Mouse (Mus musculus) liver, embryonic 13.5 days (tissue): ENCODE measurements around the gene Clec2l. TPM values are rescaled to one million over a fixed set of nuclear protein-coding genes. Genes with fewer than 3 reads are reported as not detected.
A peak's percentile ranks its signal among the peaks of the same experiment; 100 is the strongest.

Source experiments
- ATAC-seq: fragments of 200-750 bp; cut with Nextera tagmentation; 2 replicates; pipeline ENCODE4 v1.8.0; 2017; ENCODE audit warnings: low read depth, mild to moderate bottlenecking, moderate number of reproducible peaks, moderate library complexity
- DNase-seq: peaks from one replicate; pipeline ENCODE4 v3.0.0; 2022
- H3K27ac ChIP-seq: fragments of 300-500 bp; sonication (generic); 2 replicates; pipeline ENCODE4 v1.5.1; 2015; ENCODE audit warnings: moderate library complexity, mild to moderate bottlenecking, inconsistent platforms
- H3K27me3 ChIP-seq: fragments of 300-500 bp; sonication (generic); 2 replicates; pipeline ENCODE4 v1.6.1; 2015; ENCODE audit warnings: mild to moderate bottlenecking, inconsistent platforms
- H3K36me3 ChIP-seq: fragments of 300-500 bp; sonication (generic); 2 replicates; pipeline ENCODE4 v1.6.1; 2015; ENCODE audit warnings: mild to moderate bottlenecking, inconsistent platforms
- H3K4me1 ChIP-seq: fragments of 300-500 bp; sonication (generic); replicated peaks from 2 replicates; pipeline ENCODE4 v1.6.1; 2015; ENCODE audit warnings: inconsistent platforms
- H3K4me2 ChIP-seq: fragments of 300-500 bp; sonication (generic); 2 replicates; pipeline ENCODE4 v1.6.1; 2015; ENCODE audit warnings: inconsistent platforms, mild to moderate bottlenecking, moderate library complexity
- H3K4me3 ChIP-seq: fragments of 300-500 bp; sonication (generic); replicated peaks from 2 replicates; pipeline ENCODE4 v1.5.1; 2015; ENCODE audit warnings: mild to moderate bottlenecking, inconsistent platforms
- H3K9ac ChIP-seq: fragments of 300-500 bp; sonication (generic); 2 replicates; pipeline ENCODE4 v1.6.1; 2015; ENCODE audit warnings: mild to moderate bottlenecking, inconsistent platforms
- H3K9me3 ChIP-seq: fragments of 300-500 bp; sonication (generic); replicated peaks from 2 replicates; pipeline ENCODE4 v1.6.1; 2016; ENCODE audit warnings: inconsistent platforms
- WGBS: fragments of 180-500 bp; shearing (Covaris S2); methylation state at CpG from one replicate; pipeline ENCODE4 v1.1.7; 2015; ENCODE audit not compliant: insufficient replicate concordance; 5-methylcytosine and 5-hydroxymethylcytosine counted together
- polyA plus RNA-seq: library from polyadenylated mRNA; unstranded; fragments of >200 nt; fragmentation: Nextera tagmentation; extraction: Ambion mirVana; gene quantifications from 2 replicates; pipeline ENCODE4 v1.2.1, GENCODE M21; 2015

Gene Clec2l
- polyA plus RNA-seq, 1 experiment from 2014 or later, result 0.09 TPM

GRCm38 (mm10) chr6:38696570-38696969, 33.7 kb downstream of the Clec2l start:
- H3K4me3 ChIP-seq, result no peak overlapping the region
- H3K27ac ChIP-seq, result no peak overlapping the region
- H3K9ac ChIP-seq, result no peak overlapping the region
- ATAC-seq, result no peak
- 87% methylated on average over 9 of the region's 9 CpGs for WGBS
- peaks cover 95% of the 10 kb centered on the region for H3K36me3 ChIP-seq
- H3K4me2 ChIP-seq, result no peak overlapping the region
- DNase-seq, result no peak
- no peaks in the 10 kb centered on the region for H3K27me3 ChIP-seq
- H3K4me1 ChIP-seq, result no peaks in the 10 kb centered on the region
- H3K9me3 ChIP-seq, result no peaks in the 10 kb centered on the region

GRCm38 (mm10) chr6:38698233-38698889, 35.5 kb downstream of the Clec2l start:
- Histone ChIP-seq H3K4me2 (no peak overlapping the region), H3K9me3 (no peaks in the 10 kb centered on the region), H3K4me3 (no peak overlapping the region), H3K36me3 (peaks cover 95% of the 10 kb centered on the region), H3K4me1 (no peaks in the 10 kb centered on the region), H3K27me3 (no peaks in the 10 kb centered on the region), H3K27ac (no peak overlapping the region), H3K9ac (no peak overlapping the region)
- ATAC-seq (no peak), DNase-seq (no peak)
- WGBS, result 95% methylated on average over 18 of the region's 18 CpGs

GRCm38 (mm10) chr6:38701421-38701820, 38.6 kb downstream of the Clec2l start:
- H3K27ac ChIP-seq, result no peak overlapping the region
- DNase-seq, result no peak
- ATAC-seq, result no peak
- no peaks in the 10 kb centered on the region for H3K27me3 ChIP-seq
- WGBS, result 75% methylated on average over 2 of the region's 2 CpGs
- no peak overlapping the region for H3K4me2 ChIP-seq
- H3K9ac ChIP-seq, result no peak overlapping the region
- H3K4me1 ChIP-seq, result 0 out of 2 replicates have a peak, but pooled peaks cover 2% of the 10 kb centered on the region
- peaks cover 94% of the 10 kb centered on the region for H3K36me3 ChIP-seq
- no peak overlapping the region for H3K4me3 ChIP-seq
- no peaks in the 10 kb centered on the region for H3K9me3 ChIP-seq

GRCm38 (mm10) chr6:38702810-38703399, 40.0 kb downstream of the Clec2l start:
- Histone ChIP-seq H3K4me3 (no peak overlapping the region), H3K27ac (no peak overlapping the region), H3K36me3 (peaks cover 96% of the 10 kb centered on the region), H3K4me2 (no peak overlapping the region), H3K9me3 (no peaks in the 10 kb centered on the region), H3K27me3 (no peaks in the 10 kb centered on the region), H3K4me1 (0 out of 2 replicates have a peak, but pooled peaks cover 2% of the 10 kb centered on the region), H3K9ac (no peak overlapping the region)
- 68% methylated on average over 6 of the region's 6 CpGs for WGBS
- DNase-seq, result no peak
- ATAC-seq, result no peak

- no peak overlapping the region for H3K4me2 ChIP-seq
- H3K36me3 ChIP-seq, result peaks cover 96% of the 10 kb centered on the region
- H3K27ac ChIP-seq, result no peak overlapping the region
- no peak for DNase-seq
- no peak for ATAC-seq
- no peak overlapping the region for H3K4me3 ChIP-seq
- H3K4me1 ChIP-seq, result 0 out of 2 replicates have a peak, but pooled peaks cover 2% of the 10 kb centered on the region
- H3K9me3 ChIP-seq, result no peaks in the 10 kb centered on the region
- 90% methylated on average over 6 of the region's 6 CpGs for WGBS
- no peaks in the 10 kb centered on the region for H3K27me3 ChIP-seq
- H3K9ac ChIP-seq, result no peak overlapping the region
These were observed 40.7 kb downstream of the Clec2l start for GRCm38 (mm10) chr6:38703526-38703925.

GRCm38 (mm10) chr6:38704264-38704984, 41.6 kb downstream of the Clec2l start:
- Histone ChIP-seq H3K27ac (peak overlapping the region; percentile 15; the same call in 1 of the 2 replicates), H3K4me1 (0 out of 2 replicates have a peak, but pooled peaks cover 2% of the 10 kb centered on the region), H3K9me3 (no peaks in the 10 kb centered on the region), H3K4me2 (no peak overlapping the region), H3K9ac (no peak overlapping the region), H3K27me3 (no peaks in the 10 kb centered on the region), H3K36me3 (peaks cover 96% of the 10 kb centered on the region), H3K4me3 (no peak overlapping the region)
- 84% methylated on average over 7 of the region's 7 CpGs for WGBS
- ATAC-seq, result peak; percentile 53
- no peak for DNase-seq

- Histone ChIP-seq H3K4me1 (no peaks in the 10 kb centered on the region), H3K4me3 (no peak overlapping the region), H3K27me3 (no peaks in the 10 kb centered on the region), H3K9me3 (no peaks in the 10 kb centered on the region), H3K9ac (no peak overlapping the region), H3K36me3 (peaks cover 97% of the 10 kb centered on the region), H3K4me2 (no peak overlapping the region), H3K27ac (no peak overlapping the region)
- no peak for ATAC-seq
- 82% methylated on average over 3 of the region's 3 CpGs for WGBS
- DNase-seq, result no peak
These were observed 47.6 kb downstream of the Clec2l start for GRCm38 (mm10) chr6:38710449-38710848.

- no peak overlapping the region for H3K27ac ChIP-seq
- no peak overlapping the region for H3K9ac ChIP-seq
- H3K4me3 ChIP-seq, result no peak overlapping the region
- 74% methylated on average over 19 of the region's 19 CpGs for WGBS
- H3K4me1 ChIP-seq, result no peaks in the 10 kb centered on the region
- DNase-seq, result no peak
- H3K9me3 ChIP-seq, result no peaks in the 10 kb centered on the region
- no peak for ATAC-seq
- no peak overlapping the region for H3K4me2 ChIP-seq
- H3K27me3 ChIP-seq, result no peaks in the 10 kb centered on the region
- H3K36me3 ChIP-seq, result peaks cover 98% of the 10 kb centered on the region
These were observed 51.4 kb downstream of the Clec2l start for GRCm38 (mm10) chr6:38713957-38714898.

- Histone ChIP-seq H3K36me3 (peaks cover 98% of the 10 kb centered on the region), H3K9ac (no peak overlapping the region), H3K9me3 (no peaks in the 10 kb centered on the region), H3K4me2 (no peak overlapping the region), H3K27me3 (no peaks in the 10 kb centered on the region), H3K4me1 (no peaks in the 10 kb centered on the region), H3K27ac (no peak overlapping the region), H3K4me3 (no peak overlapping the region)
- WGBS, result 92% methylated on average over 16 of the region's 16 CpGs
- DNase-seq, result no peak
- no peak for ATAC-seq
These were observed 53.0 kb downstream of the Clec2l start for GRCm38 (mm10) chr6:38715881-38716280.

- no peak overlapping the region for H3K4me3 ChIP-seq
- no peak for DNase-seq
- 91% methylated on average over 7 of the region's 7 CpGs for WGBS
- no peak overlapping the region for H3K9ac ChIP-seq
- H3K27ac ChIP-seq, result no peak overlapping the region
- H3K36me3 ChIP-seq, result peaks cover 94% of the 10 kb centered on the region
- H3K4me1 ChIP-seq, result no peaks in the 10 kb centered on the region
- ATAC-seq, result no peak
- H3K27me3 ChIP-seq, result no peaks in the 10 kb centered on the region
- no peak overlapping the region for H3K4me2 ChIP-seq
- H3K9me3 ChIP-seq, result no peaks in the 10 kb centered on the region
These were observed 55.8 kb downstream of the Clec2l start for GRCm38 (mm10) chr6:38718625-38719024.

GRCm38 (mm10) chr6:38719229-38719628, 56.4 kb downstream of the Clec2l start:
- no peaks in the 10 kb centered on the region for H3K4me1 ChIP-seq
- H3K9ac ChIP-seq, result no peak overlapping the region
- DNase-seq (no peak), ATAC-seq (no peak)
- peaks cover 92% of the 10 kb centered on the region for H3K36me3 ChIP-seq
- no peaks in the 10 kb centered on the region for H3K27me3 ChIP-seq
- H3K4me2 ChIP-seq, result no peak overlapping the region
- 86% methylated on average over 6 of the region's 6 CpGs for WGBS
- no peak overlapping the region for H3K27ac ChIP-seq
- no peaks in the 10 kb centered on the region for H3K9me3 ChIP-seq
- no peak overlapping the region for H3K4me3 ChIP-seq
